Mouse (Mus musculus): ENCODE results near the gene Tgfb1.
"Not testable (repeated sequence)": the region's sequence is repeated elsewhere in the genome, so short reads cannot be mapped to it uniquely, and the experiment has no call there.

Tgfb1 gene

GRCm38 (mm10) chr7:25706578-25707170 is 19.9 kb downstream of the Tgfb1 start:
- no peak for DNase-seq

- DNase-seq: no peak
Measured at GRCm38 (mm10) chr7:25707581-25708292, 20.9 kb downstream of the Tgfb1 start.

- DNase-seq: no peak
Measured at GRCm38 (mm10) chr7:25709961-25710360, 23.2 kb downstream of the Tgfb1 start.

- DNase-seq: no peak
Measured at GRCm38 (mm10) chr7:25710519-25711130, 23.8 kb downstream of the Tgfb1 start.

- no peak for DNase-seq
Measured at GRCm38 (mm10) chr7:25711165-25711564, 24.4 kb downstream of the Tgfb1 start.

GRCm38 (mm10) chr7:25711731-25712197 is 25.0 kb downstream of the Tgfb1 start:
- DNase-seq: peak; percentile 64 to 67

GRCm38 (mm10) chr7:25712801-25713200 is 26.0 kb downstream of the Tgfb1 start:
- no peak for DNase-seq

- DNase-seq: no peak
Measured at GRCm38 (mm10) chr7:25714581-25714980, 27.8 kb downstream of the Tgfb1 start.

GRCm38 (mm10) chr7:25715731-25716271 is 29.0 kb downstream of the Tgfb1 start:
- no peak for DNase-seq

GRCm38 (mm10) chr7:25717478-25717877 is 30.7 kb downstream of the Tgfb1 start:
- no peak for DNase-seq

- peak; percentile 94 to 95 for DNase-seq
Measured at GRCm38 (mm10) chr7:25718788-25719417, 32.1 kb downstream of the Tgfb1 start, which contains the start of gene Ccdc97. Gene Ccdc97, minus strand, starts transcription at chr7:25719088.

- DNase-seq: peak; percentile 65 to 82
Measured at GRCm38 (mm10) chr7:25719761-25720610, 33.2 kb downstream of the Tgfb1 start.

- DNase-seq: no peak
Measured at GRCm38 (mm10) chr7:25720760-25721159, 34.0 kb downstream of the Tgfb1 start.

- DNase-seq: not testable (repeated sequence)
Measured at GRCm38 (mm10) chr7:25721776-25722175, 35.0 kb downstream of the Tgfb1 start.

- no peak for DNase-seq
Measured at GRCm38 (mm10) chr7:25725886-25726285, 39.1 kb downstream of the Tgfb1 start.

GRCm38 (mm10) chr7:25727800-25728199 is 41.0 kb downstream of the Tgfb1 start:
- no peak for DNase-seq

GRCm38 (mm10) chr7:25729396-25729795 is 42.6 kb downstream of the Tgfb1 start:
- no peak for DNase-seq

GRCm38 (mm10) chr7:25729862-25730261 is 43.1 kb downstream of the Tgfb1 start:
- DNase-seq: no peak

GRCm38 (mm10) chr7:25731294-25732055 is 44.7 kb downstream of the Tgfb1 start:
- DNase-seq: no peak

GRCm38 (mm10) chr7:25734991-25735390 is 48.2 kb downstream of the Tgfb1 start:
- DNase-seq: no peak

- DNase-seq: no peak
Measured at GRCm38 (mm10) chr7:25736920-25737319, 50.1 kb downstream of the Tgfb1 start.

Measured in cerebellum, adult 18-20 months (tissue).